Mouse (Mus musculus) WW6 (cell line): Measurements from ENCODE around the gene Stk11.

Experiments used
- DNase-seq: peaks from one replicate; pipeline ENCODE4 v3.0.0-alpha.2; 2013; ENCODE audit warnings: low read depth, low spot score

The Stk11 gene

DNA sequence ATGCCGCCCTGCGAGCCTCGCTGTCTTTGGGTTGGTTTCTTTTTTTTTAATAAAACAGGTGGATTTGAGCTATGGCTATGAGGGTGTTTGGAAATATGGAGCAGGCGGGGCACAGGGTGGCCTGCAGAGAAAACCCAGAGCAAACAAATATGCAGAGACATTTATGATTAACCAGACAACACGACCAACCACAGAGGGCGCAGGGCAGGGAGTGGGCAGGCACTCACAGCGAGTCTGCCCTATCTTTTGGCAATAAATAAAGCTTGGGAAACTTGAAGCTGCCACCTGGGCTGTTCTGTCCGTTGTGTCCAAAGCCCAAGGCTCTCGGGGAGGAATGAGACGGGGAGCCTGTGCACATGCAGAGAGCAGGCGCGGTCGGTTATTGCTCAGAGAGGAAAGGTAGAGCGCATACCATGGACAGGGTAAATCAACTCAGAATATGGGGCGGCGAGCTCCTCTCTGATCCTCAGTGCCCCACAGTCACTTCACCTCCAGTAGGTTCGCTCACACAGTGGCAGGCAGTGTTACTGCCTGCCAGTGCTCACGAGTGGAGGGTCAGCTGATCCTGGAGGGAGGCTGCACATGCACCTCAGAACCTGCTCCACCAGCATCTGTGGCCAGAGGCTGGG lies 14.9 kb downstream of the Stk11 start:
- DNase-seq, result no peak

- DNase-seq, result no peak
Measured at GRCm38 (mm10) chr10:80131316-80131951, 15.8 kb downstream of the Stk11 start.

GRCm38 (mm10) chr10:80131952-80132350 lies 16.3 kb downstream of the Stk11 start:
- DNase-seq, result no peak

DNA sequence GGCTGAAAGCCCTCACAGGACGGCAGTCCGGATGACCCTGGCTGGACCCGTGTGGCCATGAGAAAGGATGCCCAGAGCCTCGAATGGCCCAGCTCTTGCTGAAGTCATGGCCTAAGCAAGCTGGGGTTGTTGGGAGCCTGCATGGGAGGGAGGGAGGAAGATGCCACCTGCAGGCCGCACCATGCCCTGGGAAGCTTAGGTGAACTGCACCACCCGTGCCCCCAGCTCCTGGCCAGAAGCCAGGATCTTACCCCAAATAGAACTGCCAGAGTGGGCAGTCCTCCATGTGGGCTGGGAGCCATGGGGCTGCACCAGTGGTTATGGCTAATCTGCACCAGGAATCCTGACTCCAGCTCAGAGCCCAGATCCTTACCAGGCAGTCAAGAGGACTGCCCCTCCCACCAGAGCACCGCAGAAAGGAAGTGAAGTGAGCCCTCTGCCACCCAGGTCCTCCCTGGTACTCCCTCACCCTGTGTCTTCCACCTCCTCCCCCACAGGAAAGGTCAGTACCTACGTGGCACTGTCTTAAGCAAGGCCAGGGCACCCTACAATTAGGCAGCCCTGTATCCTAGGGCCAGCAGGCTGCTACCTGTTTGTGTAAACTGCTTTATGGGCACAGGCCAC lies 17.7 kb downstream of the Stk11 start:
- no peak for DNase-seq

GRCm38 (mm10) chr10:80134421-80134820 lies 18.8 kb downstream of the Stk11 start:
- DNase-seq, result no peak

- DNase-seq, result no peak
Measured at GRCm38 (mm10) chr10:80135161-80135560, 19.6 kb downstream of the Stk11 start.

DNA sequence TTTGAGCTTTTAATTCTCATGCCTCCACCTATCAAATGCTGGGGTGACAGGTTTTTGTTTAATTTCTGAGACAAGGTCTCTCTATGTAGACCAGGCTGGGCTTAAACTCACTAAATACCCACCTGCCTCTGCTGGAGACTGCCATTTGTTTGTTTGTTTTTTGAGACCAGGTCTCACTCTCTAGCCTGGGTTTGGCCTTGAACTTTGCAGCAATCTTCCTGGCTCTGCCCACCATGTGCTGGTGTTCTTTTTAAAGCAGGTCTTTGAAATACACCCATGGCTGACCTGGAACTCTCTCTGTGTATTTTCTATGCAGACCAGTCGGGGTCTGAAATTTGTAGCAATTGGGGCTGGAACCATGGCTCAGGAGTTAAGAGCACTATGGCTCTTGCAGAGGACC lies 20.0 kb downstream of the Stk11 start:
- DNase-seq, result no peak

- DNase-seq, result no peak
Measured at GRCm38 (mm10) chr10:80136179-80136951, 20.8 kb downstream of the Stk11 start.

GRCm38 (mm10) chr10:80136952-80137625 lies 21.5 kb downstream of the Stk11 start:
- DNase-seq, result no peak

DNA sequence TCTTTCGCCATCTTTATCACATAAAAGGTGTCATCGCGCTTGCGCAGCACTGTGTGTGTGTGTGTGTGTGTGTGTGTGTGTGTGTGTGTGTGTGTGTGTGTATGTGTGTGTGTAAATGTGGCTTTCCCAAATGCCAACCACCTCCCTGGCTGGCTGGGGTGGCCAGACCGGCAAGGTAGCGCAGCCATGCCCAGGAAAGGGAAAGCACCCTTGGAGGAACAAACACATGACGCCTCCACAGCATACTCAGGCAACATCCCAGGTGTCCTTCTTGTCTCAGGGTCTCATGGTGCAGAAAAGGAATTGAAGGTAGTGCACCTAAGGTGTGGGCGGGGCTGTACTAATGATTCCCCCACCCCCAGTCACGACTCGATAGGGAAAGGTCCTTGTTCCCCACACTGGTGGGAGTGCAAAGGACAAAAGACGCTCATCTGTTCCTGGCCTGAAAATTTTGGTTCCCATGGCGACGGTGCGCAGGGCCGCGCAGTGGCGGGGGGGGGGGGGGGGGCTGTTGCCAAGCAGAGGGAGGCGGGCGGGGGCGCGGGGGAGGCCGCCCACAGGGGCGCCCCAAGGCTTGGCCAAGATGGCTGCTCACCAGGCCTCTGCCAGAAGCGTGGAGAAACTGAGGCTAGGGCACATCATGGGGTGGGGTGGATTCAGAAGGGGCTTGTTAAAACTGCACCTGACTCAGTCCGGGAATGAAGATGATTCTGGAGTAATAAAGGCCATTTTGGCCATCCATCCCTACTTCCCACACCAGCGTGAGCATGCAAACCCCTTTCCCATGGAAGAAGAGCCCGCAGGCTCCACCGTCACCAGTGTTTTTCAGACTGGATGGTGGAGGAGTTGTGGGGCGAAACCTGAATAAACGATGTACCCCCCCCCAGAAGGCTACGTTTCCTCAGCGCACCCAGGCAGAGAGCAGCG lies 22.3 kb downstream of the Stk11 start:
- no peak for DNase-seq

DNA sequence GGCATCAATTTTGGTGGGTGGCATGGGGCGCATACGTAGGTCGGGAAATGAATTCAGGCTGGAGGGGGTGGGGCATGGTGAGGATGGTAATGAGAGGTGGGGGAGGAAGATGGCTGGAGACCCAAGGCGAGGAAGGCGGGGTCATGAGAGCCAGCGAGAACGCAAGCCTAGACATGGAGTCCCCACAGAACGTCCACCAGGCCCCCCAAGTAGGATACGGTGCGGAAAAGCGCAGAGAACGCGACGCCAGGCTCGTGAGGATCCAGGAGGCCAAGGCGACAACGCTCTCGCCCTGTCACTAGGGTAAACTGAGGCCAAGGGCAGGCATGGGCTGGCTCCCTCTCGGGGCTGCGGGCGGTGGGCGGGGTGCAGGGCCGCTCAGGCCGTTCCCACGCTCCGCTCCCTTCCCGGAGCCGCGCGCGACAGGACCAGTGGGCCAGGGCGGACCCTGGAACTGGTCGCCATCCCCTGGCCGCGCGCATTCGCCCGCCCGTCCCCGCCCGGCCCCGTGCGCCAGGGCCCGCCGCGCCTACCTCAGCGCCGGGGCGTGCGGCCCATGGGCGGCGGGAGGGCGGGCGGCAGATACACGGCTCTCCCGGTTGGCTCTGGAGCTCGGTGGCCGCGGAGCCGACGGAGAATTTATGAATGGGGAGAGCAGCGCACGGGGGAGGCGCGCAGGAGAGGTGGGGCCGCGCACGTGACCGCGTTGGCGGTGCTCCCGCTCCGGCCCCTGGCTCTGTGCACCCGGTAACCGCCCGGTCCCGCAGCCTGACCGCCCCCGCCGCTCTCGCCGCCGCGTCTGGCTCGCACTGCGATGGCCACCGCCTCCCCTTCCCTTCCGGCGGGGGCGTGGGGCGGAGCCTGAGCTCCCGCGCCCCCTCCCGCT lies 23.2 kb downstream of the Stk11 start, which contains the start of gene Atp5d:
TSS of gene Atp5d (plus strand) at position 80 of the 886 bp plus-strand sequence.
- no peak for DNase-seq

GRCm38 (mm10) chr10:80139439-80139775 lies 23.8 kb downstream of the Stk11 start:
- no peak for DNase-seq

DNA sequence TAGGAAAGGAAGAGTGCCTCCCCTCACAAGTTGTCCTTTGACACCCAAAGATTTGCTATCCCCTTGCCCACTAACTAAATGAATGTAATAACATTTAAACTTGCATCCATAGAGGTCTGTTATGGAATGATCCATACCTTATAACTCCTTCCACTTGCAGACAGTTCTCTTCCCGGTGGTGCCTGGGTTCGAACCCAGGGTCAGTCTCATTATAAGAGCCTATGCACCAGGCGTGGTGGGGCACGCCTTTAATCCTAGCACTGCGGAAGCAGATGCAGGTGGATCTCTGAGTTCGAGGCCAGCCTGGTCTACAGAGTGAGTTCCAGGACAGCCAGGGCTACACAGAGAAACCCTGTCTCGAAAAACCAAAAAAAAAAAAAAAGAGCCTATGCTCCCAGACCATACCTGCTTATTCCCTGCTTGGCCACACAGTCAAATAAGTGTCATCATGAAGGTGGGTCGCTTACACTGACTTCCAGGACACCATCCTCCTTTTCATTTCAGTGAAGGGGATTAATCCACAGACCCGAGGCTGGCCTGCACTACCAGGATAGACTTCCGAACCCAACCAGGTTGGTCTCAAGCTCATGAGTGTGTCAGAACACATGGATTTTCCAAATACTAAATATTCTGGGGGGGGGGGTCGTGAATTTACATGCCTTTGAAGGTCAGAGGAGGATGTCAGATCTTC lies 24.5 kb downstream of the Stk11 start:
- DNase-seq, result no peak

- no peak for DNase-seq
Measured at GRCm38 (mm10) chr10:80140666-80141035, 25.0 kb downstream of the Stk11 start, which contains the start of gene Cbarp. Gene Cbarp (minus strand): TSS chr10:80140835.

- DNase-seq, result peak; percentile 92
Measured at GRCm38 (mm10) chr10:80141243-80141642, 25.6 kb downstream of the Stk11 start.

DNA sequence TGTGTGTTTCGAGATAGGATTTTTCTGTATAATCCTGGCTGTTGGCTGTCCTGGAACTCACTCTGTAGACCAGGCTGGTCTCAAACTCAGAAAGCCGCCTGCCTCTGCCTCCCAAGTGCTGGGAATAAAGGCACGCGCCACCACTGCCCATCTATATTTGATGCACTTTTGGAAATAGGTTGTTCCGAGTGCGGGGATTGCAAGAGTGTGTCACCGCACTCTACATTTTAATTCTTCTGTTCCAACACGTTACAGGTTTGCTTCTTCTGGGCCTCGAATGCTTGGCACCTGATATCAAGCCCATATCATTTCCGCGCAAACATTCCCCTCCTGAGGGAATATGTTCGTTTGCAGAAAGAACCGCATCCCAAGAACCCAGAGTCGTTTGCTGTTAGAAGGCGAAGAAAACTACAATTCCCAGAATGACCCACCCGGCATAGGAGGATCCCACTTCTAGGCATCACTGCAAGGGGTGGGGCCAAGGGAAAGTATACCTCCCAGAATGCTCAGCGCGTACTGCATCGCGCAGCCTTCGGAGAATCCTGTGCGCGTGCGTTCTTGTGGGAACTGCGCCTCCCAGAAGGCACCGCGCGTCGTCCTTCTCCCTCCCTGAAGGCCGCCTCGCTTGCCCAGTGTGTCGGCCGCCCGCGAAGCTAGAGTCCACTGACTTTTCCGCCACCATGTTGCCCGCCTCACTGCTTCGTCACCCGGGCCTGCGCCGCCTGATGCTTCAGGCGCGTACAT lies 26.4 kb downstream of the Stk11 start:
- peak; percentile 94 for DNase-seq

DNA sequence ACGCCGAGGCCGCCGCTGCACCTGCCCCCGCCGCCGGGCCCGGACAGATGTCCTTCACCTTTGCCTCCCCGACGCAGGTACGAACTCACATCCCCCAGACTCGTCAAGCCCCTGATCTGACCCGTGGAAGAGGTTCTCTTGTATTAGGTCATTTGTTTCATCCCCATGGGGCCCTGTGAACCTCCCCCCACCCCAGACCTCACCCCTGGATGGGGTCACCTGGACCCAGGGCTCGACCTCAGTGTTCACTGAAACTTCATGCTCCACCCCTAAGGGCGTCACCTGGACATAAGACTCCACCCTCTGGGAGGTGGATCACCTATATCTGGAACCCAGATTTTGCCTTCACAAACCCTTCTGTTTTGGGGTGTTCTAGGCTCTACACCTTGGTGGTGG lies 26.9 kb downstream of the Stk11 start:
- no peak for DNase-seq

DNA sequence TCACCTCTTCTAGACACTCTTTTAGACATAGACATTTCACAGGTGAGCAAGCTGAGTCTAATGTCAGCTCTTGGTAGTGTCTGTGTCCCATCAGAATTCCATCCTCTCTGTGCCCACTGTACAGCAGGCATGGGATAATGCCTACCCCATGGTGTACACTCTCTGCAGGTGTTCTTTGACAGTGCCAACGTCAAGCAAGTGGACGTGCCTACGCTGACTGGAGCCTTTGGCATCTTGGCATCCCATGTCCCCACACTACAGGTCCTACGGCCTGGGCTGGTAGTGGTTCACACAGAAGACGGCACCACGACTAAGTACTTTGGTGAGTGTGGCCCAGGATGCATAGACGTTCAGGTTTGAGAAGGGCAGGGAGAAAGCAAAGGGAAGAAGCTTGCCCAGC lies 28.1 kb downstream of the Stk11 start:
- DNase-seq, result no peak
